Mouse (Mus musculus) CH12.LX (cell line): ENCODE measurements around the gene Ccnt1.

Experiments used
- CHD1 ChIP-seq: IDR thresholded peaks from 2 replicates; pipeline ENCODE4 v1.6.1; 2012; ENCODE audit warnings: low read depth, low read length, improper control_type of control experiment, inconsistent platforms
- CHD2 ChIP-seq: IDR thresholded peaks from 2 replicates; pipeline ENCODE4 v1.6.1; 2011; ENCODE audit warnings: low read length, improper control_type of control experiment
- CTCF ChIP-seq, 2 experiments: IDR thresholded peaks in 1 of 2; conservative IDR thresholded peaks in 1 of 2; 2 replicates each; pipeline ENCODE4 v1.5.1; 2011 to 2012; ENCODE audit warnings: low read depth in 2 of 2, low read length in 2 of 2, improper control_type of control experiment in 1 of 2, inconsistent platforms in 1 of 2, mild to moderate bottlenecking in 1 of 2, moderate library complexity in 1 of 2
- HCFC1 ChIP-seq: IDR thresholded peaks from 2 replicates; pipeline ENCODE4 v1.6.1; 2012; ENCODE audit warnings: low read depth, mild to moderate bottlenecking, inconsistent platforms, low read length, improper control_type of control experiment
- NELFE ChIP-seq: IDR thresholded peaks from 2 replicates; pipeline ENCODE4 v1.6.1; 2011; ENCODE audit warnings: low read depth, low read length, improper control_type of control experiment

DNA sequence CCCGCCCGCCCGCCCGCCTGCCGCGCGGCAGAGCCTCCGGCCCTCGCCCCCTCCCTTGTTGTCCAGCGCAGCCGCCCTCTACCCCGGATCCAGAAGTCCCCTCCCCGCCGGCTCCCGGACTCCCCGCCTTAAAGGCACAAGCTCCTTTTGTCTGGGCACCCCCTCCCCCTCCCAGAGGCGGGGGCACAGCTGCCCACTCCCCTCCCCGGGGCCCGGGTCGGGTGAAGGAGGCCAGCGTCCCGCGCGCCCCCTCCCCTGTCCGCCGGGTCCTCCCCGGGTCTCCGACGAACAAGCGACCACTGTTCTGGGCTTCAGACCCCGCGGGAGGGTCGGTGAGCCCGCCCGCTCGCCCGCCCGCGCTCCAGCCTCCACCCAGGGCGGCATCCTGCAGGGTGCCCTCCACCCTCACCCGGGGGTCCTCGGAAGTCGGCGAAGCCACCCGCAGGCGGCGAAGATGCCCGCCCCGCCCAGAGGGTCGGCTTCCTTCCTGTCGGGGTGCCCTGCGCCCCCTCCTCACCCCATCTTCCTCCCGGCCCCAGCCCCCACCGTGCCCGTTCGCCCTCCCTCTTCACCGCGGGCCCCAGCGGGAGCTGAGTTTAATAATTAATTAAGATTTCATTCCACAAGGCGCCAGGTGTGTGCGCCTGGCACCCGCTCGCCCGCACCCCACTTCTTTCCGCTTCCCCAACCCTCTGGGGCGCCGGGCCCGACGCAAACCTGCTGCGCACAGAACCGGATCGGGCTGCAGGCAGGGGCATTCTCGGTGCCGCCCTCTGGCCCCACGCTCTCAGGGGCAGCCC lies 38.8 kb upstream of the Ccnt1 start, which contains the start of gene Adcy6:
- no peak for TF ChIP-seq HCFC1
- no peak for TF ChIP-seq CTCF (conservative IDR thresholded peaks at IDR 0.05 in 1 of 2, IDR thresholded peaks at IDR 0.05 in 1 of 2; ENCODE audit: low read depth in 2 of 2, low read length in 2 of 2)
- TF ChIP-seq CHD1 = no peak
- no peak for TF ChIP-seq NELFE
- TF ChIP-seq CHD2 = no peak
